Mouse (Mus musculus): ENCODE measurements around the gene Rev1. TPM values are rescaled to one million over a fixed set of nuclear protein-coding genes. Genes with fewer than 3 reads are reported as not detected.
"Not testable (repeated sequence)": the region's sequence is repeated elsewhere in the genome, so short reads cannot be mapped to it uniquely, and the experiment has no call there.

Rev1 gene
- total RNA-seq, 2 experiments from 2014 or later = 19.8 to 40.1 TPM

GRCm38 (mm10) chr1:38081316-38081715 lies 48.3 kb downstream of the Rev1 start:
- no peak for ATAC-seq (replicated peaks; ENCODE audit: low FRiP score, poor library complexity, severe bottlenecking)

- no peak for ATAC-seq (replicated peaks; ENCODE audit: low FRiP score, poor library complexity, severe bottlenecking)
Measured at GRCm38 (mm10) chr1:38071326-38071725, 58.3 kb downstream of the Rev1 start.

- ATAC-seq (replicated peaks; ENCODE audit: low FRiP score, poor library complexity, severe bottlenecking) = no peak
Measured at GRCm38 (mm10) chr1:38067276-38067675, 62.3 kb downstream of the Rev1 start.

- not testable (repeated sequence) for ATAC-seq (replicated peaks; ENCODE audit: low FRiP score, poor library complexity, severe bottlenecking)
Measured at GRCm38 (mm10) chr1:38062156-38062555, 67.4 kb downstream of the Rev1 start.

GRCm38 (mm10) chr1:38058417-38058816 lies 71.2 kb downstream of the Rev1 start:
- no peak for ATAC-seq (replicated peaks; ENCODE audit: low FRiP score, poor library complexity, severe bottlenecking)

GRCm38 (mm10) chr1:38055176-38055575 lies 74.4 kb downstream of the Rev1 start:
- ATAC-seq (replicated peaks; ENCODE audit: low FRiP score, poor library complexity, severe bottlenecking) = no peak

GRCm38 (mm10) chr1:38049562-38049961 lies 80.0 kb downstream of the Rev1 start:
- ATAC-seq (replicated peaks; ENCODE audit: low FRiP score, poor library complexity, severe bottlenecking) = no peak

- no peak for ATAC-seq (replicated peaks; ENCODE audit: low FRiP score, poor library complexity, severe bottlenecking)
Measured at GRCm38 (mm10) chr1:38048121-38048520, 81.5 kb downstream of the Rev1 start.

- ATAC-seq (replicated peaks; ENCODE audit: low FRiP score, poor library complexity, severe bottlenecking) = no peak
Measured at GRCm38 (mm10) chr1:38038898-38039297, 90.7 kb downstream of the Rev1 start.

- ATAC-seq (replicated peaks; ENCODE audit: low FRiP score, poor library complexity, severe bottlenecking) = no peak
Measured at GRCm38 (mm10) chr1:38037375-38037774, 92.2 kb downstream of the Rev1 start.

GRCm38 (mm10) chr1:38035521-38035920 lies 94.1 kb downstream of the Rev1 start:
- no peak for ATAC-seq (replicated peaks; ENCODE audit: low FRiP score, poor library complexity, severe bottlenecking)

- ATAC-seq (replicated peaks; ENCODE audit: low FRiP score, poor library complexity, severe bottlenecking) = no peak
Measured at GRCm38 (mm10) chr1:38031391-38031790, 98.2 kb downstream of the Rev1 start.

GRCm38 (mm10) chr1:38027301-38027700 lies 102.3 kb downstream of the Rev1 start:
- no peak for ATAC-seq (replicated peaks; ENCODE audit: low FRiP score, poor library complexity, severe bottlenecking)

GRCm38 (mm10) chr1:38014551-38015203 lies 114.9 kb downstream of the Rev1 start:
- no peak for ATAC-seq (replicated peaks; ENCODE audit: low FRiP score, poor library complexity, severe bottlenecking)

- peak; percentile 70 for ATAC-seq (replicated peaks; ENCODE audit: low FRiP score, poor library complexity, severe bottlenecking)
Measured at GRCm38 (mm10) chr1:38012509-38012908, 117.1 kb downstream of the Rev1 start.

- ATAC-seq (replicated peaks; ENCODE audit: low FRiP score, poor library complexity, severe bottlenecking) = no peak
Measured at GRCm38 (mm10) chr1:38012104-38012503, 117.5 kb downstream of the Rev1 start.

GRCm38 (mm10) chr1:38011647-38012046 lies 118.0 kb downstream of the Rev1 start:
- peak; percentile 96 for ATAC-seq (replicated peaks; ENCODE audit: low FRiP score, poor library complexity, severe bottlenecking)

GRCm38 (mm10) chr1:38006741-38007140 lies 122.9 kb downstream of the Rev1 start:
- no peak for ATAC-seq (replicated peaks; ENCODE audit: low FRiP score, poor library complexity, severe bottlenecking)

- no peak for ATAC-seq (replicated peaks; ENCODE audit: low FRiP score, poor library complexity, severe bottlenecking)
Measured at GRCm38 (mm10) chr1:38003046-38003445, 126.6 kb downstream of the Rev1 start.
